Mouse (Mus musculus): ENCODE data around the gene Amigo2. TPM values are rescaled to one million over a fixed set of nuclear protein-coding genes. Genes with fewer than 3 reads are reported as not detected.

Amigo2 gene
- 10 to 100 TPM in 1 of 2 experiments, 1 to 10 TPM in 1; 5.9 to 15.0 TPM for polyA plus RNA-seq (2017; shearing (Covaris generic))

GRCm38 (mm10) chr15:97246911-97247790, at the start of gene Amigo2, which contains the start of gene Pced1b:
Gene Amigo2 (minus strand): TSS chr15:97247287.
Gene Pced1b (plus strand): TSS chr15:97247107.

Other genes starting within 250 kb of the Amigo2 start
- gene Slc38a4, start 191.3 kb downstream of the Amigo2 start, polyA plus RNA-seq (2017; shearing (Covaris generic)) = under 1 TPM in 1 of 2 experiments, not detected in 1; 0.18 TPM
- 10 to 100 TPM; 31.7 to 38.3 TPM for gene Pced1b, start 180 bp downstream of the Amigo2 start, polyA plus RNA-seq (2017; shearing (Covaris generic))